Mouse (Mus musculus) embryonic fibroblast, embryonic 13.5 days (primary cell): ENCODE measurements around the gene Nt5c1a. TPM values are rescaled to one million over a fixed set of nuclear protein-coding genes. Genes with fewer than 3 reads are reported as not detected.
"Not testable (repeated sequence)": the region's sequence is repeated elsewhere in the genome, so short reads cannot be mapped to it uniquely, and the experiment has no call there.

Source experiments
- H3K27ac ChIP-seq: 2 replicates; pipeline ENCODE4 v1.5.1; 2012; ENCODE audit warnings: low read length, control low read depth, inconsistent platforms; ENCODE audit not compliant: insufficient read depth
- H3K4me1 ChIP-seq: 2 replicates; pipeline ENCODE4 v1.6.1; 2011; ENCODE audit warnings: low read length; ENCODE audit not compliant: control insufficient read depth, insufficient read depth
- H3K4me3 ChIP-seq: 2 replicates; pipeline ENCODE4 v1.5.1; 2011; ENCODE audit warnings: mild to moderate bottlenecking, control low read depth, low read length; ENCODE audit not compliant: insufficient read depth
- CTCF ChIP-seq: IDR thresholded peaks from 2 replicates; pipeline ENCODE4 v1.5.1; 2011; ENCODE audit warnings: mild to moderate bottlenecking, control low read depth, low read length, moderate library complexity, borderline replicate concordance; ENCODE audit not compliant: insufficient read depth
- POLR2A ChIP-seq: IDR thresholded peaks from 2 replicates; pipeline ENCODE4 v1.6.1; 2011; ENCODE audit warnings: low read depth, mild to moderate bottlenecking, control low read depth, low read length, moderate library complexity
- polyA plus RNA-seq: library from polyadenylated mRNA; stranded (reverse); fragments of >200 nt; gene quantifications from 2 replicates; pipeline ENCODE4 v1.2.4, GENCODE M21; 2011; ENCODE audit warnings: low read depth; ENCODE audit not compliant: missing spikeins, insufficient read length

The Nt5c1a gene
- not detected in 2 replicates for polyA plus RNA-seq

- Histone ChIP-seq H3K4me3 (no peak within 1 kb of the TSS), H3K27ac (no peak within 1 kb of the TSS), H3K4me1 (no peaks in the 10 kb centered on the region)
- TF ChIP-seq CTCF = no peak
- TF ChIP-seq POLR2A = no peak
These were observed at the start of gene Nt5c1a for GRCm38 (mm10) chr4:123201186-123202093. Nt5c1a (plus strand) TSS chr4:123201504.

GRCm38 (mm10) chr4:123152003-123152402, 49.3 kb upstream of the Nt5c1a start:
- no peak overlapping the region for H3K27ac ChIP-seq
- no peak overlapping the region for H3K4me3 ChIP-seq
- no peaks in the 10 kb centered on the region for H3K4me1 ChIP-seq
- TF ChIP-seq CTCF (0 out of 2 replicates have a peak, but pooled peaks have one; percentile 1), POLR2A (no peak)

GRCm38 (mm10) chr4:123152976-123153375, 48.3 kb upstream of the Nt5c1a start:
- no peak overlapping the region for H3K4me3 ChIP-seq
- no peaks in the 10 kb centered on the region for H3K4me1 ChIP-seq
- H3K27ac ChIP-seq = no peak overlapping the region
- TF ChIP-seq CTCF (no peak), POLR2A (no peak)

GRCm38 (mm10) chr4:123155004-123155403, 46.3 kb upstream of the Nt5c1a start:
- TF ChIP-seq CTCF (no peak), POLR2A (no peak)
- Histone ChIP-seq H3K4me3 (no peak overlapping the region), H3K4me1 (no peaks in the 10 kb centered on the region), H3K27ac (no peak overlapping the region)

DNA sequence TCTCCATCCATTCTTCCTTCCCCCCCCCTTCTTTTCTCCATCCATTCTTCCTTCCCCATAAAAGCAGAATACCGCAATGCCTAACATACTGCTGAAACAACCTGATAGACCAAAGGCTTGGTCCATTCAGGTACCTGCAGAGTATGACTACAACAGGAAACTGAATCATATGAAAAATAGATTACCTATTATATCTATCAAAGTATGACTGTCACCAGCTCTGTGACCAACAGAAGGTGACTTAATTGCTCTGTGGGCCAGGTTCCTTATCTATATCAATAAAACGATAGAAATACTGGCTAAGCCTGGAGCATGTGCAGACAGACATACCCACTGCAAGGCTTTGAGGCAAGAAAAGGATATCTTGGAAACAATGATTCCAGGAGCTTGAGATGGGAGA, 45.9 kb upstream of the Nt5c1a start:
- TF ChIP-seq POLR2A (no peak), CTCF (no peak)
- Histone ChIP-seq H3K4me1 (no peaks in the 10 kb centered on the region), H3K27ac (no peak overlapping the region), H3K4me3 (no peak overlapping the region)

DNA sequence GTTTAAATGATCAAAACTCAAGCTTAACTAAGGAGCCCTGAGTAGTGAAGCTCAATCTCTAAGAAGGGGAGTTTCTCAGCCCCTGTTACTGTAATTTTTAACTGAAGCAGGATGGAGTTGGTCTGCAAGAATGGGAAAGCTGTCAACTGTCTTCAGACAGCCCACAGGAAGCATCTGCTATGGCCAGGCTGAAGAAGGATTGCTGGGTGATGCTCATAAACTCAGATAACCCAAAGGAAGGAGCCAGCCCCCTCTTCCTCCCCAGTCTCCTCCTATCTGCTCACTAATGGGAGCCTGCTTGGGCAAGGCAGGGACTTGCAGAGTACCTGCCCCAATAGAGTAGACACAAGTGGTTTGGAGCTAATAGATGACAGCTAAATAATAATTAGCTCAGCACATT, 45.5 kb upstream of the Nt5c1a start:
- TF ChIP-seq CTCF (no peak), POLR2A (no peak)
- H3K27ac ChIP-seq = no peak overlapping the region
- no peaks in the 10 kb centered on the region for H3K4me1 ChIP-seq
- no peak overlapping the region for H3K4me3 ChIP-seq

GRCm38 (mm10) chr4:123160571-123160970, 40.7 kb upstream of the Nt5c1a start:
- no peak overlapping the region for H3K4me3 ChIP-seq
- no peak overlapping the region for H3K27ac ChIP-seq
- TF ChIP-seq POLR2A (no peak), CTCF (no peak)
- H3K4me1 ChIP-seq = no peaks in the 10 kb centered on the region

DNA sequence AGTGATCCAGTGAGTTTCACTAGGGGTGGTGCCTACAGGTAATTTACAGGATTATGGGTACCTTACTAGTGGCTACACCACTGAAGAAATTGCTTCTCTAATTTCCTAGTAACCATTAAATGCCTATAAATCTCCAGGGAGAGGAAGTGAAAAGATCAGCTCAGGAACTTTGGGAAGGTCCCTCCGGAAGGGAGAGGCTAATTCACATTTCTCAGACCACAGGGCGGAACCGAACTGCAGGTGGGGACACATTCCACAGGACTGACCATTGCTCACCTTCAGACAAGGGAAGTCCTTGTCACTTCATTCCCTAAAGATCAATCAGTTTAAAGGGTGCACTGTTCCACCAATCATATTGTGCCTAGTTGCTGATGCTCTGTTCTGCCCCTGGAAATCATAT, 40.1 kb upstream of the Nt5c1a start:
- H3K4me3 ChIP-seq, H3K4me1 ChIP-seq, H3K27ac ChIP-seq: not testable (repeated sequence)

DNA sequence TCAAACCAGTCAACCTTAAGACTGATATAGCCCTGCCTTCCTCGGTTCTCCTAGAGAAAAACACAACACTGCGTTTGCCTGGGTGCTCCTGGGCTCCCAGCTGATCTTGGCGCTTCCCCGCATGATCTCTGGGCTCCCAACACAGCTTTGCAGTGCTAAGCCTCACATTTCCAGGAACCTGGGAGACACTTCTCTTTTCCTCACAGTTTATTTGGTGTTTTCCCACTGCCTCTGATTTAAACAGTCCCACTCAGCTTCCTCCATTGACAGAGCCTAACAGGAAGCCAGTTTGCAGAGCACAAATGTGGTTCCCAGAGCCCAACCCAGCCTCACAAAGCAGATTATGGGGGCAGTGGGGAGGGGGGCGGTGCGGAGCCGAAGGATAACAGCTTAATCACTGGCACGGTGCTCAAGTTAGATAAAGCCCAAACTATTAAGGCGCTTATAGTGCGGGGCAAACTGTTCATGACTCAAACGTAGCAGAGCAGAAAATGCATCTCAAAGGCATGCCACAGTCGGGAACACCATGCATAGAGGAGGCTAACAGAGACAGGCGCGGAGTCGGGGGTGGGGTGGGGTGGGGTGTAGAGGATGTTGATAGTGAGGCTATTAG, 38.9 kb upstream of the Nt5c1a start:
- no peak overlapping the region for H3K4me3 ChIP-seq
- TF ChIP-seq POLR2A (no peak), CTCF (no peak)
- H3K4me1 ChIP-seq = no peaks in the 10 kb centered on the region
- no peak overlapping the region for H3K27ac ChIP-seq

GRCm38 (mm10) chr4:123164157-123164556, 37.1 kb upstream of the Nt5c1a start:
- H3K27ac ChIP-seq = no peak overlapping the region
- no peak for TF ChIP-seq POLR2A
- TF ChIP-seq CTCF = no peak
- no peaks in the 10 kb centered on the region for H3K4me1 ChIP-seq
- no peak overlapping the region for H3K4me3 ChIP-seq

DNA sequence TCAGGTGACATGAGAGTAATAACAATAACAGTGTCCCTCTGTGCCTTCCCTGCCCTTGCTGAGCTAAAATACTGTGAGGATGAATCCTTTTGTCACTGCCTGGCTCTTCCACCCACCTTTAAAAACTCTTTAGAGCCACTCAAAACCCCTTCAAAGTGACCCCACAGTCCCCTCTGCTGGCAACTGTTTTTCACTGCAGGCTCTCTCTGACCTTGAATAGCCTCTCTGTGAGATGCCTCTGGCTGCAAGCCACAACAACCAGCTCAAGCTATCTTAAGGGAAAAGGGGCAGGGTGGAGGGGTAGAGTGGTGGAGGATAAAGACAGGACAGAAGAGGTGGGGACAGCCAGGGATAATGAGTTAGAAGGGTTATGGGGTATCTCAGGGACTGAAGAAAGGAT, 29.5 kb upstream of the Nt5c1a start:
- Histone ChIP-seq H3K4me1 (no peaks in the 10 kb centered on the region), H3K27ac (no peak overlapping the region), H3K4me3 (no peak overlapping the region)
- TF ChIP-seq CTCF = no peak
- no peak for TF ChIP-seq POLR2A
